Mouse (Mus musculus) testis, adult 2 months (tissue): ENCODE measurements around the gene Bach2. TPM values are rescaled to one million over a fixed set of nuclear protein-coding genes. Genes with fewer than 3 reads are reported as not detected.

Source experiments
- H3K27ac ChIP-seq: fragments of 200-500 bp; 2 replicates; pipeline ENCODE4 v1.5.1; 2012; ENCODE audit warnings: low read depth, low read length; ENCODE audit not compliant: control insufficient read depth, insufficient read depth
- H3K27me3 ChIP-seq: fragments of 200-500 bp; 2 replicates; pipeline ENCODE4 v1.6.1; 2012; ENCODE audit warnings: mild to moderate bottlenecking, low read length, moderate library complexity; ENCODE audit not compliant: control insufficient read depth, insufficient read depth
- H3K36me3 ChIP-seq: fragments of 200-500 bp; 2 replicates; pipeline ENCODE4 v1.6.1; 2012; ENCODE audit warnings: mild to moderate bottlenecking, low read length; ENCODE audit not compliant: control insufficient read depth, insufficient read depth
- H3K4me1 ChIP-seq: fragments of 200-500 bp; 2 replicates; pipeline ENCODE4 v1.6.1; 2012; ENCODE audit warnings: low read length; ENCODE audit not compliant: control insufficient read depth, insufficient read depth
- H3K4me3 ChIP-seq: fragments of 200-500 bp; 2 replicates; pipeline ENCODE4 v1.5.1; 2012; ENCODE audit warnings: low read depth, mild to moderate bottlenecking, low read length, moderate library complexity, mixed read lengths; ENCODE audit not compliant: control insufficient read depth
- CTCF ChIP-seq: fragments of 200-500 bp; IDR thresholded peaks from 2 replicates; pipeline ENCODE4 v1.5.1; 2012; ENCODE audit warnings: low read depth, mild to moderate bottlenecking, inconsistent platforms, low read length, moderate library complexity; ENCODE audit not compliant: control insufficient read depth, insufficient read depth, insufficient replicate concordance
- POLR2A ChIP-seq: fragments of 200-500 bp; IDR thresholded peaks from 2 replicates; pipeline ENCODE4 v1.6.1; 2012; ENCODE audit warnings: low read depth, mild to moderate bottlenecking, inconsistent platforms, low read length, moderate library complexity; ENCODE audit not compliant: control insufficient read depth
- polyA plus RNA-seq: library from polyadenylated mRNA; depleted of rRNA; stranded (reverse); fragments of >200 nt; gene quantifications from 2 replicates; pipeline ENCODE4 v1.2.3, GENCODE M21; 2012

The Bach2 gene
- polyA plus RNA-seq, 1 experiment: 2.3 TPM

- no peaks in the 10 kb centered on the region for H3K36me3 ChIP-seq
- no peak overlapping the region for H3K27ac ChIP-seq
- no peaks in the 10 kb centered on the region for H3K4me1 ChIP-seq
These were observed 96.2 kb downstream of the Bach2 start for GRCm38 (mm10) chr4:32334765-32335164.

GRCm38 (mm10) chr4:32335659-32336058, 97.1 kb downstream of the Bach2 start:
- Histone ChIP-seq H3K27ac (no peak overlapping the region), H3K27me3 (no peaks in the 10 kb centered on the region), H3K4me1 (no peaks in the 10 kb centered on the region), H3K36me3 (no peaks in the 10 kb centered on the region), H3K4me3 (no peak overlapping the region)
- TF ChIP-seq POLR2A: no peak
- TF ChIP-seq CTCF: no peak

More at GRCm38 (mm10) chr4:32334765-32335164, 96.2 kb downstream of the Bach2 start:
- H3K4me3 ChIP-seq: no peak overlapping the region
- TF ChIP-seq POLR2A: no peak
- no peak for TF ChIP-seq CTCF
- no peaks in the 10 kb centered on the region for H3K27me3 ChIP-seq

- Histone ChIP-seq H3K27me3 (no peaks in the 10 kb centered on the region), H3K4me1 (no peaks in the 10 kb centered on the region), H3K4me3 (no peak overlapping the region), H3K27ac (no peak overlapping the region), H3K36me3 (no peaks in the 10 kb centered on the region)
- TF ChIP-seq CTCF: no peak
- TF ChIP-seq POLR2A: no peak
These were observed 98.0 kb downstream of the Bach2 start for GRCm38 (mm10) chr4:32336642-32337041.

- H3K4me3 ChIP-seq: no peak overlapping the region
- H3K27ac ChIP-seq: no peak overlapping the region
- TF ChIP-seq CTCF (no peak), POLR2A (no peak)
- H3K36me3 ChIP-seq: no peaks in the 10 kb centered on the region
- H3K27me3 ChIP-seq: no peaks in the 10 kb centered on the region
- H3K4me1 ChIP-seq: no peaks in the 10 kb centered on the region
These were observed 99.0 kb downstream of the Bach2 start for GRCm38 (mm10) chr4:32337638-32338037.

GRCm38 (mm10) chr4:32338451-32338850, 99.8 kb downstream of the Bach2 start:
- Histone ChIP-seq H3K27me3 (no peaks in the 10 kb centered on the region), H3K36me3 (no peaks in the 10 kb centered on the region), H3K4me3 (no peak overlapping the region), H3K4me1 (no peaks in the 10 kb centered on the region), H3K27ac (no peak overlapping the region)
- no peak for TF ChIP-seq POLR2A
- no peak for TF ChIP-seq CTCF

- TF ChIP-seq CTCF: no peak
- TF ChIP-seq POLR2A: no peak
- H3K4me3 ChIP-seq: no peak overlapping the region
- no peaks in the 10 kb centered on the region for H3K4me1 ChIP-seq
- H3K36me3 ChIP-seq: no peaks in the 10 kb centered on the region
- no peak overlapping the region for H3K27ac ChIP-seq
- H3K27me3 ChIP-seq: no peaks in the 10 kb centered on the region
These were observed 102.2 kb downstream of the Bach2 start for GRCm38 (mm10) chr4:32340844-32341243.

DNA sequence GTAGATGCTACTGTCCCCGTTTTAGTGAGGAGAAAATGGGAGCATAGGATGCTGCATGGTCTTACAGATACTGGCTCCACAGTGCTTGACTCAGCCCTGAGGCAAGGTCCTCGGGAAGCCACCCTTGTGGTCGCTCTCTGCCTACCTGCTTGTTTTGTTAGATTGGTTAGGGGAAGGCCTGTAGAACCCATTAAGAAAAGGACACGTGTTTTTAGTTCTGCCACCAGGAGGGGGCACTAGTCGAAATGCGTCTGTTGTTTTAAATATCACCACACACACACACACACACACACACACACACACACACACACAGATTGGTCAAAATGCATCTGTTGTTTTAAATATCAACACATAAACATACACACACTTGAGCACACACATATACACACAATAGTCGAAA, 103.7 kb downstream of the Bach2 start:
- H3K36me3 ChIP-seq: no peaks in the 10 kb centered on the region
- H3K4me3 ChIP-seq: no peak overlapping the region
- no peak for TF ChIP-seq CTCF
- TF ChIP-seq POLR2A: no peak
- no peak overlapping the region for H3K27ac ChIP-seq
- H3K4me1 ChIP-seq: no peaks in the 10 kb centered on the region
- no peaks in the 10 kb centered on the region for H3K27me3 ChIP-seq

DNA sequence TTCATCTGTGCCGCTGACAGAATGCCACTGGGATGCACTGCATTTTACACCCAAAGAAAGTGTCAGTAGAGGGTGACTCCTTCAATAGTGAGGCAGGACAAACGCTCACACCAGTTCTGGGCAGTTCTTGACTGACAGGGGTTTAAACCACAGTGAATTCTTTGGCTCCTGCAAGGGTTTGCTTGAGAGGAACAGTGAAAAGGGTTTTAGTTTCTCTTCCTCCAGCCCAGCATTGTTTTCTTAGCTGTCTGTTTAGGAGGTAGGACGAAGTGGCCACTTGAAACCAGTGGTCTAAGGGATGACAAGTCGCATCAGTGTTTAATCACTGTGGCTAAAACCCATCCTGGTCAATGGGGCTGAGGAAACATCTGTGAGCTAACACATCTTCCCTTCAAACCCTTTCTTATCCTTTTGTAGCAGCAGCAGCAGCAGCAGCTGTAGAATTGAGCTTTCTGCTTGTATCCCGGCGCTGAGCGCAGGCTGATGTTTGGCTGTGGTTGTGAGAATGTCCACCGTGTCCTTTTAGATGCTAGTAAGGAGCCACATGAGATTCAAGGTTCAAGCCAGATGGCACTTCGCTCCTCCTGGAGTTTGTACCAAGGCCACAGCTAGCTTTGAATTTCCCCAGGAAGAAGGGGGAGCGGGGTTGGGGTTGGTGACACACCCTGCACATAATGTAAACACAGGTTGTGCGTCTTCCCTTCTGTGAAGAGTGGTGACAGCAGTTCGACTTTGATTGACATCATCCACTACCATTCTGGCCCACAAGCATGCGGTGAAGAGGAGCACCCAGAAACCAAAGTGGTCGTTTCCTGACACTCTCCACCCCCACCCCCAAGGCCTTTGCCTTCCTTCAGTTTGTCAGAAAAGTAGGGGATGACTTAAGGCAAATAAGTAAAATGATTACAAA, 104.9 kb downstream of the Bach2 start:
- TF ChIP-seq CTCF (no peak), POLR2A (no peak)
- no peaks in the 10 kb centered on the region for H3K36me3 ChIP-seq
- H3K27me3 ChIP-seq: no peaks in the 10 kb centered on the region
- H3K4me3 ChIP-seq: no peak overlapping the region
- H3K27ac ChIP-seq: no peak overlapping the region
- H3K4me1 ChIP-seq: no peaks in the 10 kb centered on the region
